Mouse (Mus musculus) hindbrain, embryonic 14.5 days (tissue): ENCODE measurements around the gene Crip1. TPM values are rescaled to one million over a fixed set of nuclear protein-coding genes. Genes with fewer than 3 reads are reported as not detected.

ENCODE experiments used
- polyA plus RNA-seq: library from polyadenylated mRNA; unstranded; fragments of >200 nt; fragmentation: Nextera tagmentation; extraction: Ambion mirVana; gene quantifications from 2 replicates; pipeline ENCODE4 v1.2.1, GENCODE M21; 2014

Crip1 gene
- polyA plus RNA-seq, 1 experiment from 2014 or later, result 34.4 TPM

Other genes with a start within 250 kb of the Crip1 start
- 12.5 and 16.1 TPM in 2 replicates for gene Jag2, start 216.5 kb upstream of the Crip1 start, polyA plus RNA-seq
- gene Nudt14, start 204.2 kb upstream of the Crip1 start, polyA plus RNA-seq, result 60.9 and 70.1 TPM in 2 replicates
- 52.2 and 52.8 TPM in 2 replicates for gene Btbd6, start 169.8 kb upstream of the Crip1 start, polyA plus RNA-seq
- 41.4 and 46.3 TPM in 2 replicates for gene Brf1, start 145.6 kb upstream of the Crip1 start, polyA plus RNA-seq
- gene Pacs2, start 131.8 kb upstream of the Crip1 start, polyA plus RNA-seq, result 26.8 and 27.9 TPM in 2 replicates
- 0.40 TPM in 1 of 2 replicates, not detected in the other for gene Tex22, start 71.8 kb upstream of the Crip1 start, polyA plus RNA-seq
- gene Mta1, start 48.0 kb upstream of the Crip1 start, polyA plus RNA-seq, result 17.8 and 19.3 TPM in 2 replicates
- gene Crip2, start 6.1 kb upstream of the Crip1 start, polyA plus RNA-seq, result 280 and 288 TPM in 2 replicates
- 10.2 and 14.4 TPM in 2 replicates for gene Tedc1, start 10.1 kb downstream of the Crip1 start, polyA plus RNA-seq
- 28.0 and 33.4 TPM in 2 replicates for gene Tmem121, start 39.6 kb downstream of the Crip1 start, polyA plus RNA-seq